18 mouse cellular contexts compared by ENCODE assay signal in genomic region chr6:76825953-76826352, GRCm38 (mm10).
"Had no signal": no experiment of that assay in that cellular context is flagged by ENCODE, and none has a peak within 500 bp of the region (broad histone marks: within the 10 kb centered on the region; RNA-seq: fewer than 3 reads in every experiment).

No protein-coding gene starts in this region.

- H3K4me3 ChIP-seq: lung, embryonic 15.5 days; megakaryocyte, embryonic 14.5 days; midbrain, embryonic 13.5 days; midbrain, embryonic 15.5 days; neural tube, embryonic 12.5 days; stomach, embryonic 15.5 days had no signal

- H3K9ac ChIP-seq: liver, postnatal 0 days; lung, embryonic 15.5 days; midbrain, embryonic 13.5 days; midbrain, embryonic 15.5 days; neural tube, embryonic 12.5 days; stomach, embryonic 15.5 days had no signal

- H3K36me3 ChIP-seq: lung, embryonic 15.5 days; midbrain, embryonic 13.5 days; midbrain, embryonic 15.5 days; neural tube, embryonic 12.5 days; stomach, embryonic 15.5 days had no signal

- DNase-seq: liver, postnatal 0 days; lung, adult 2 months; lung, postnatal 14 days; lung, postnatal 36 days; right cerebral cortex, postnatal 14 days; thymus, adult 2 months; thymus, postnatal 25 days; thymus, postnatal 4 days had no signal

- ATAC-seq: liver, postnatal 0 days; lung, postnatal 0 days; midbrain, embryonic 13.5 days; midbrain, embryonic 15.5 days had no signal

- H3K9me3 ChIP-seq: lung, embryonic 15.5 days; megakaryocyte, embryonic 14.5 days; midbrain, embryonic 13.5 days; midbrain, embryonic 15.5 days; neural tube, embryonic 12.5 days; stomach, embryonic 15.5 days had no signal

- H3K4me1 ChIP-seq: lung, embryonic 15.5 days; megakaryocyte, embryonic 14.5 days; midbrain, embryonic 13.5 days; midbrain, embryonic 15.5 days; neural tube, embryonic 12.5 days; stomach, embryonic 15.5 days had no signal

- H3K4me2 ChIP-seq: lung, embryonic 15.5 days; midbrain, embryonic 11.5 days; midbrain, embryonic 13.5 days; midbrain, embryonic 15.5 days; neural tube, embryonic 12.5 days; stomach, embryonic 15.5 days had no signal

- H3K27ac ChIP-seq: lung, embryonic 15.5 days; macrophage; midbrain, embryonic 13.5 days; midbrain, embryonic 15.5 days; neural tube, embryonic 12.5 days; stomach, embryonic 15.5 days; stomach, postnatal 0 days had no signal

- H3K27me3 ChIP-seq: lung, embryonic 15.5 days; megakaryocyte, embryonic 14.5 days; midbrain, embryonic 13.5 days; midbrain, embryonic 15.5 days; neural tube, embryonic 12.5 days; stomach, embryonic 15.5 days had no signal
